Mouse (Mus musculus) hindbrain, embryonic 14.5 days (tissue): ENCODE data around the gene 1700003H04Rik. TPM values are rescaled to one million over a fixed set of nuclear protein-coding genes. Genes with fewer than 3 reads are reported as not detected.
A peak's percentile ranks its signal among the peaks of the same experiment; 100 is the strongest.

Experiments
- ATAC-seq: fragments of 200-750 bp; cut with Nextera tagmentation; 2 replicates; pipeline ENCODE4 v1.8.0; 2017; ENCODE audit warnings: moderate number of reproducible peaks, mild to moderate bottlenecking, moderate TSS enrichment, moderate library complexity; ENCODE audit not compliant: low FRiP score
- DNase-seq: peaks from one replicate; pipeline ENCODE4 v3.0.0-alpha.2; 2015; ENCODE audit warnings: low spot score
- H3K27ac ChIP-seq: fragments of 300-500 bp; sonication (generic); 2 replicates; pipeline ENCODE4 v1.5.1; 2014; ENCODE audit warnings: mild to moderate bottlenecking, moderate library complexity
- H3K27me3 ChIP-seq: fragments of 300-500 bp; sonication (generic); 2 replicates; pipeline ENCODE4 v1.6.1; 2014; ENCODE audit warnings: mild to moderate bottlenecking, low read length, mixed read lengths; ENCODE audit not compliant: control insufficient read depth, insufficient read depth
- H3K36me3 ChIP-seq: fragments of 300-500 bp; sonication (generic); replicated peaks from 2 replicates; pipeline ENCODE4 v1.6.1; 2014; ENCODE audit not compliant: control insufficient read depth, insufficient read depth
- H3K4me1 ChIP-seq: fragments of 300-500 bp; sonication (generic); replicated peaks from 2 replicates; pipeline ENCODE4 v1.6.1; 2014; ENCODE audit warnings: antibody characterized with exemption, low read length, mixed read lengths; ENCODE audit not compliant: control insufficient read depth, insufficient read depth
- H3K4me2 ChIP-seq: fragments of 300-500 bp; sonication (generic); replicated peaks from 2 replicates; pipeline ENCODE4 v1.6.1; 2014; ENCODE audit warnings: mild to moderate bottlenecking, moderate library complexity
- H3K4me3 ChIP-seq: fragments of 300-500 bp; sonication (generic); replicated peaks from 2 replicates; pipeline ENCODE4 v1.5.1; 2014; ENCODE audit warnings: mild to moderate bottlenecking, low read length
- H3K9ac ChIP-seq: fragments of 300-500 bp; sonication (generic); 2 replicates; pipeline ENCODE4 v1.6.1; 2014
- H3K9me3 ChIP-seq: fragments of 300-500 bp; sonication (generic); 2 replicates; pipeline ENCODE4 v1.6.1; 2016; ENCODE audit warnings: low read length; ENCODE audit not compliant: control insufficient read depth
- WGBS: fragments of 180-500 bp; shearing (Covaris S2); extraction: QIAGEN DNeasy Blood & Tissue Kit; methylation state at CpG from one replicate; pipeline ENCODE4 v1.1.7; 2014; 5-methylcytosine and 5-hydroxymethylcytosine counted together
- polyA plus RNA-seq: library from polyadenylated mRNA; unstranded; fragments of >200 nt; fragmentation: Nextera tagmentation; extraction: Ambion mirVana; gene quantifications from 2 replicates; pipeline ENCODE4 v1.2.1, GENCODE M21; 2014

1700003H04Rik gene
- polyA plus RNA-seq, result not detected in 2 replicates

- ATAC-seq (no peak), DNase-seq (no peak)
- Histone ChIP-seq H3K9me3 (no peaks in the 10 kb centered on the region), H3K9ac (no peak within 1 kb of the TSS), H3K4me3 (no peak within 1 kb of the TSS), H3K36me3 (no peaks in the 10 kb centered on the region), H3K4me2 (no peak within 1 kb of the TSS), H3K27ac (no peak within 1 kb of the TSS), H3K27me3 (no peaks in the 10 kb centered on the region), H3K4me1 (no peaks in the 10 kb centered on the region)
Observed at GRCm38 (mm10) chr3:124581001-124581400, at the start of gene 1700003H04Rik. 1700003H04Rik (minus strand) TSS chr3:124581101.

- DNase-seq, result no peak
- Histone ChIP-seq H3K27ac (no peak overlapping the region), H3K9ac (no peak overlapping the region), H3K36me3 (no peaks in the 10 kb centered on the region), H3K4me2 (no peak overlapping the region), H3K9me3 (no peaks in the 10 kb centered on the region), H3K4me1 (no peaks in the 10 kb centered on the region), H3K27me3 (no peaks in the 10 kb centered on the region), H3K4me3 (no peak overlapping the region)
- WGBS, result 17% methylated on average over 3 of the region's 3 CpGs
- ATAC-seq, result no peak
Observed at GRCm38 (mm10) chr3:124623031-124623430, 42.1 kb upstream of the 1700003H04Rik start.

GRCm38 (mm10) chr3:124613287-124613686 is 32.4 kb upstream of the 1700003H04Rik start:
- Histone ChIP-seq H3K27ac (no peak overlapping the region), H3K4me1 (no peaks in the 10 kb centered on the region), H3K36me3 (no peaks in the 10 kb centered on the region), H3K4me2 (no peak overlapping the region), H3K9ac (no peak overlapping the region), H3K27me3 (no peaks in the 10 kb centered on the region), H3K9me3 (peaks cover 6% of the 10 kb centered on the region; the same call in 1 of the 2 replicates), H3K4me3 (no peak overlapping the region)
- 54% methylated on average over 1 of the region's 1 CpGs for WGBS
- DNase-seq (no peak), ATAC-seq (no peak)

- Histone ChIP-seq H3K4me3 (no peak overlapping the region), H3K9me3 (peaks cover 6% of the 10 kb centered on the region; the same call in 1 of the 2 replicates), H3K27ac (no peak overlapping the region), H3K4me2 (no peak overlapping the region), H3K4me1 (no peaks in the 10 kb centered on the region), H3K9ac (no peak overlapping the region), H3K27me3 (no peaks in the 10 kb centered on the region), H3K36me3 (no peaks in the 10 kb centered on the region)
- DNase-seq (no peak), ATAC-seq (no peak)
Observed at GRCm38 (mm10) chr3:124609956-124610355, 29.1 kb upstream of the 1700003H04Rik start.

GRCm38 (mm10) chr3:124606021-124606517 is 25.2 kb upstream of the 1700003H04Rik start:
- Histone ChIP-seq H3K4me2 (no peak overlapping the region), H3K4me1 (no peaks in the 10 kb centered on the region)
- no peak for ATAC-seq

GRCm38 (mm10) chr3:124605518-124605917 is 24.6 kb upstream of the 1700003H04Rik start:
- H3K9ac ChIP-seq, result no peak overlapping the region
- DNase-seq (no peak), ATAC-seq (no peak)
- H3K36me3 ChIP-seq, result no peaks in the 10 kb centered on the region
- H3K9me3 ChIP-seq, result peaks cover 6% of the 10 kb centered on the region; the same call in 1 of the 2 replicates
- no peak overlapping the region for H3K4me3 ChIP-seq
- H3K27me3 ChIP-seq, result no peaks in the 10 kb centered on the region
- no peak overlapping the region for H3K27ac ChIP-seq
- WGBS, result 88% methylated on average over 1 of the region's 1 CpGs
- no peaks in the 10 kb centered on the region for H3K4me1 ChIP-seq
- no peak overlapping the region for H3K4me2 ChIP-seq

More at GRCm38 (mm10) chr3:124606021-124606517, 25.2 kb upstream of the 1700003H04Rik start:
- Histone ChIP-seq H3K9me3 (peaks cover 6% of the 10 kb centered on the region; the same call in 1 of the 2 replicates), H3K9ac (no peak overlapping the region), H3K27ac (no peak overlapping the region), H3K27me3 (no peaks in the 10 kb centered on the region), H3K36me3 (no peaks in the 10 kb centered on the region), H3K4me3 (no peak overlapping the region)
- DNase-seq, result no peak

GRCm38 (mm10) chr3:124597789-124598188 is 16.9 kb upstream of the 1700003H04Rik start:
- no peaks in the 10 kb centered on the region for H3K9me3 ChIP-seq
- no peaks in the 10 kb centered on the region for H3K27me3 ChIP-seq
- DNase-seq (no peak), ATAC-seq (no peak)
- no peak overlapping the region for H3K4me3 ChIP-seq
- no peak overlapping the region for H3K4me2 ChIP-seq
- no peak overlapping the region for H3K9ac ChIP-seq
- H3K4me1 ChIP-seq, result no peaks in the 10 kb centered on the region
- no peaks in the 10 kb centered on the region for H3K36me3 ChIP-seq
- H3K27ac ChIP-seq, result no peak overlapping the region

- DNase-seq, result peak; percentile 80
- Histone ChIP-seq H3K27ac (no peak overlapping the region), H3K36me3 (no peaks in the 10 kb centered on the region), H3K4me2 (no peak overlapping the region), H3K9me3 (no peaks in the 10 kb centered on the region), H3K9ac (no peak overlapping the region), H3K27me3 (no peaks in the 10 kb centered on the region), H3K4me1 (no peaks in the 10 kb centered on the region), H3K4me3 (no peak overlapping the region)
- WGBS, result 16% methylated on average over 3 of the region's 3 CpGs
- ATAC-seq, result no peak
Observed at GRCm38 (mm10) chr3:124587534-124587933, 6.6 kb upstream of the 1700003H04Rik start.

- H3K4me1 ChIP-seq, result no peaks in the 10 kb centered on the region
- no peak for ATAC-seq
- H3K4me2 ChIP-seq, result no peak overlapping the region
- no peak for DNase-seq
- H3K4me3 ChIP-seq, result no peak overlapping the region
- H3K36me3 ChIP-seq, result no peaks in the 10 kb centered on the region
- H3K9me3 ChIP-seq, result no peaks in the 10 kb centered on the region
- 83% methylated on average over 2 of the region's 2 CpGs for WGBS
- no peak overlapping the region for H3K9ac ChIP-seq
- no peaks in the 10 kb centered on the region for H3K27me3 ChIP-seq
- H3K27ac ChIP-seq, result no peak overlapping the region
Observed at GRCm38 (mm10) chr3:124585761-124586160, 4.9 kb upstream of the 1700003H04Rik start.

- ATAC-seq (no peak), DNase-seq (no peak)
- no peaks in the 10 kb centered on the region for H3K4me1 ChIP-seq
- no peaks in the 10 kb centered on the region for H3K36me3 ChIP-seq
- H3K4me3 ChIP-seq, result no peak overlapping the region
- H3K4me2 ChIP-seq, result no peak overlapping the region
- WGBS, result 94% methylated on average over 2 of the region's 2 CpGs
- H3K27ac ChIP-seq, result no peak overlapping the region
- no peaks in the 10 kb centered on the region for H3K27me3 ChIP-seq
- H3K9me3 ChIP-seq, result no peaks in the 10 kb centered on the region
- no peak overlapping the region for H3K9ac ChIP-seq
Observed at GRCm38 (mm10) chr3:124557317-124557716, 23.6 kb downstream of the 1700003H04Rik start.
